Mouse (Mus musculus) heart, postnatal 0 days (tissue): ENCODE data around the gene Pmvk. TPM values are rescaled to one million over a fixed set of nuclear protein-coding genes. Genes with fewer than 3 reads are reported as not detected.

ENCODE experiments used
- ATAC-seq: fragments of 200-750 bp; cut with Nextera tagmentation; 2 replicates; pipeline ENCODE4 v1.8.0; 2017; ENCODE audit warnings: low read depth, moderate number of reproducible peaks, moderate library complexity; ENCODE audit not compliant: insufficient read depth
- DNase-seq: peaks from one replicate; pipeline ENCODE4 v3.0.0-alpha.2; 2016; ENCODE audit warnings: low spot score
- H3K27ac ChIP-seq: fragments of 300-500 bp; sonication (generic); 2 replicates; pipeline ENCODE4 v1.5.1; 2014; ENCODE audit warnings: low read depth, mild to moderate bottlenecking
- H3K27me3 ChIP-seq: fragments of 300-500 bp; sonication (generic); 2 replicates; pipeline ENCODE4 v1.6.1; 2014; ENCODE audit warnings: low read length, mixed read lengths; ENCODE audit not compliant: control insufficient read depth, insufficient read depth
- H3K36me3 ChIP-seq: fragments of 300-500 bp; sonication (generic); replicated peaks from 2 replicates; pipeline ENCODE4 v1.6.1; 2014; ENCODE audit warnings: low read length, mixed read lengths; ENCODE audit not compliant: control insufficient read depth, insufficient read depth
- H3K4me1 ChIP-seq: fragments of 300-500 bp; sonication (generic); 2 replicates; pipeline ENCODE4 v1.6.1; 2014; ENCODE audit warnings: antibody characterized with exemption; ENCODE audit not compliant: control insufficient read depth, insufficient read depth
- H3K4me2 ChIP-seq: fragments of 300-500 bp; sonication (generic); 2 replicates; pipeline ENCODE4 v1.6.1; 2014; ENCODE audit warnings: low read depth, mild to moderate bottlenecking, low read length, moderate library complexity
- H3K4me3 ChIP-seq: fragments of 300-500 bp; sonication (generic); 2 replicates; pipeline ENCODE4 v1.5.1; 2014; ENCODE audit warnings: low read depth, low read length
- H3K9ac ChIP-seq: fragments of 300-500 bp; sonication (generic); replicated peaks from 2 replicates; pipeline ENCODE4 v1.6.1; 2014; ENCODE audit warnings: low read depth, low read length, mixed read lengths
- H3K9me3 ChIP-seq: fragments of 300-500 bp; sonication (generic); replicated peaks from 2 replicates; pipeline ENCODE4 v1.6.1; 2016; ENCODE audit warnings: low read length; ENCODE audit not compliant: control insufficient read depth
- CTCF ChIP-seq: IDR thresholded peaks from 2 replicates; pipeline ENCODE4 v1.5.1; 2016; ENCODE audit warnings: antibody characterized with exemption, control low read depth, low read depth
- EP300 ChIP-seq: IDR thresholded peaks from 2 replicates; pipeline ENCODE4 v1.6.1; 2016; ENCODE audit warnings: antibody characterized with exemption, low read depth
- WGBS: fragments of 180-500 bp; shearing (Covaris S2); extraction: QIAGEN DNeasy Blood & Tissue Kit; methylation state at CpG from one replicate; pipeline ENCODE4 v1.1.7; 2014; 5-methylcytosine and 5-hydroxymethylcytosine counted together
- polyA plus RNA-seq: library from polyadenylated mRNA; unstranded; fragments of >200 nt; fragmentation: Nextera tagmentation; extraction: Ambion mirVana; gene quantifications from 2 replicates; pipeline ENCODE4 v1.2.1, GENCODE M21; 2015
- total RNA-seq: library from RNA; depleted of rRNA; stranded (reverse); fragments of >200 nt; gene quantifications from 2 replicates; pipeline ENCODE4 v1.2.3, GENCODE M21; 2014; ENCODE audit warnings: low replicate concordance

Gene Pmvk
- total and polyA plus RNA-seq, 2 experiments from 2014 or later = 26.2 to 50.7 TPM

DNA sequence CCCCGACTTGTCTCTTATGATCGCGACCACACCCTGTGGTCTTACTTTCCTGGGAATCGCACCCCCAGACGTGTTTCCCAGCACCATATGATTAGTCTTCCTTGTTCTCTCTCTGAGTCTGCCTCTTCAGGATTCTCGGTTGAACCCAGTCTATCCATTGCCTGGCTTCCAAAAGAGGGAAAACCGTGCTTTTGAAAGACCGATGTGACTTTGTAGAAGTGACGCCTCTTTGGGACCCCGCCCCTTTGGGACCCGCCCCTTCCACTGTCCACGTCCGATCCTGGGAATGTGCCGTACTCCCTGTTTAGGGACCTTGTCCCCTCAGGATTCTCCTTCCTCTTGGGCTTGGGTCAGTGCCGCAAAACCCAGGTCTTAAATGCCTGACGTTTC is 35.5 kb upstream of the Pmvk start:
- TF ChIP-seq EP300 = no peak
- no peak for TF ChIP-seq CTCF
- ATAC-seq = peak; percentile 30; the same call in 1 of the 2 replicates
- WGBS = 0% methylated on average over 16 of the region's 16 CpGs

DNA sequence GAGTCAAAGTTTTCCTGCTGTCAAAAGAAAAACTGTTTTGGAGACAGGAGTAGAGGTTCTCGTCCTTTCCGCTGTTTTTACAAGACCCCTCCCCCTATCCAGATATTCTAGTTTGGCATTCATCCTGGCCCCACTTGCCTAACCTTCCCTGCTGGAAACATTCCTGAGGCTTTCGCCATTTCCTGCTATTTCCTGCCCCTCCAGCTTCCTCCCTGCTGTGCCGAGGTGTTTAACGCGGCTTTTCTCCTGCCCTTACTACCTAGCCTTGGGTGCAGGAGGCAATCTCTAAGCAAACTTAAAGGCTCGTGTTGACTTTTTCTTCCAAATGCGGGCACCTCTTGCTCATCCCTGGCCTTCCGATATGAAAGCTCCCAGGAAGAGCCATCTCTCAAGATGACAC is 34.8 kb upstream of the Pmvk start:
- WGBS = 1% methylated on average over 9 of the region's 9 CpGs
- no peak for TF ChIP-seq CTCF
- peak; percentile 53; the same call in 1 of the 2 replicates for TF ChIP-seq EP300
- Histone ChIP-seq H3K4me2 (peak overlapping the region; percentile 85), H3K4me3 (peak overlapping the region; percentile 80), H3K36me3 (peaks cover 26% of the 10 kb centered on the region), H3K27ac (peak overlapping the region; percentile 98), H3K9me3 (no peaks in the 10 kb centered on the region), H3K27me3 (no peaks in the 10 kb centered on the region), H3K9ac (peak overlapping the region; percentile 75), H3K4me1 (peaks cover 12% of the 10 kb centered on the region; the same call in 1 of the 2 replicates)
- no peak for ATAC-seq
- peak; percentile 88 for DNase-seq

More for the DNA sequence above, 35.5 kb upstream of the Pmvk start:
- Histone ChIP-seq H3K4me3 (peak overlapping the region; percentile 80), H3K9me3 (no peaks in the 10 kb centered on the region), H3K9ac (peak overlapping the region; percentile 75), H3K27ac (peak overlapping the region; percentile 98), H3K4me2 (peak overlapping the region; percentile 85), H3K36me3 (peaks cover 26% of the 10 kb centered on the region), H3K27me3 (no peaks in the 10 kb centered on the region), H3K4me1 (peaks cover 12% of the 10 kb centered on the region; the same call in 1 of the 2 replicates)
- peak; percentile 82 for DNase-seq

DNA sequence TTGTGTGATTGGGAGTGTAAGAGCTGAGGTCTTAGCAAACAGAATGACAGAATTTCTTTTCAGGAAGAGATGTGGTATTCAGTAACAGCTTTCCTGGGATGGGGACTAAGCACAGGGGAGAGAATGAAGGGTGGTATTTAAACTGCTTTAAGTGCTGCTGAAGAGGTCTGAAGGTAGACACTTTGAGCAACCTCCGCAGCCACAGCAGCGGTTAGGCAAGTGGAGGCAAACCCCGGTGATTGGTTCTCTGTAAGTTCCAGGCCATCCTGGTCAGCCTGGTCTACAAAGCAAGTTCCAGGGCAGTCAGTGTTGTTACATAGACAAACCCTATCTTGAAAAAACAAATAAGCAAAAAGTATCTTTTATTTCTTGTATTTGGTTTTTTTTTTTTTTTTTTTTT is 34.4 kb upstream of the Pmvk start:
- peak overlapping the region; percentile 80 for H3K4me3 ChIP-seq
- H3K9me3 ChIP-seq = no peaks in the 10 kb centered on the region
- WGBS = 4% methylated on average over 3 of the region's 3 CpGs
- peak overlapping the region; percentile 75 for H3K9ac ChIP-seq
- H3K4me2 ChIP-seq = peak overlapping the region; percentile 85
- DNase-seq (no peak), ATAC-seq (no peak)
- peaks cover 12% of the 10 kb centered on the region; the same call in 1 of the 2 replicates for H3K4me1 ChIP-seq
- peaks cover 26% of the 10 kb centered on the region for H3K36me3 ChIP-seq
- no peaks in the 10 kb centered on the region for H3K27me3 ChIP-seq
- H3K27ac ChIP-seq = peak overlapping the region; percentile 98
- no peak for TF ChIP-seq CTCF
- no peak for TF ChIP-seq EP300

DNA sequence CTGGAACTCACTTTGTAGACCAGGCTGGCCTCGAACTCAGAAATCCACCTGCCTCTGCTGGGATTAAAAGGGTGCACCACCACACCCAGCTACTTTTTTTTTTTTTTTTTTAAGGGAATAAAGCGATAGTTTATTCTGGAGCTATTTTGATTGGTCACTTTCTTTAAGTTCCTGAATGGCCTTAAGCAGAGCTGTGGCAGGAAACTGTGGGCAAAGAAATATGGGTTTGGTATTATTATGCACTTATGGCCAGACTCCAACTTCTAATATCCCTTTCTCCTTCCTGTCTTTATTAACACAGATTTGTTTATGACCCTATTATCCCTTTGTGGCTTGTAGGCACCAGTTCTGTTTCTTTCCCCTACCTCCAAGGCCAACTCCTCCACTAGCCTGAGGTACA is 33.9 kb upstream of the Pmvk start:
- Histone ChIP-seq H3K27me3 (no peaks in the 10 kb centered on the region), H3K9ac (0 out of 2 replicates have a peak overlapping the region, but pooled peaks have one; percentile 2), H3K4me2 (peak overlapping the region; percentile 85), H3K9me3 (no peaks in the 10 kb centered on the region), H3K27ac (peak overlapping the region; percentile 98), H3K4me1 (peaks cover 12% of the 10 kb centered on the region; the same call in 1 of the 2 replicates), H3K36me3 (peaks cover 27% of the 10 kb centered on the region), H3K4me3 (peak overlapping the region; percentile 6; the same call in 1 of the 2 replicates)
- WGBS = 39% methylated on average over 2 of the region's 2 CpGs
- DNase-seq (no peak), ATAC-seq (no peak)
- TF ChIP-seq EP300 (no peak), CTCF (no peak)

DNA sequence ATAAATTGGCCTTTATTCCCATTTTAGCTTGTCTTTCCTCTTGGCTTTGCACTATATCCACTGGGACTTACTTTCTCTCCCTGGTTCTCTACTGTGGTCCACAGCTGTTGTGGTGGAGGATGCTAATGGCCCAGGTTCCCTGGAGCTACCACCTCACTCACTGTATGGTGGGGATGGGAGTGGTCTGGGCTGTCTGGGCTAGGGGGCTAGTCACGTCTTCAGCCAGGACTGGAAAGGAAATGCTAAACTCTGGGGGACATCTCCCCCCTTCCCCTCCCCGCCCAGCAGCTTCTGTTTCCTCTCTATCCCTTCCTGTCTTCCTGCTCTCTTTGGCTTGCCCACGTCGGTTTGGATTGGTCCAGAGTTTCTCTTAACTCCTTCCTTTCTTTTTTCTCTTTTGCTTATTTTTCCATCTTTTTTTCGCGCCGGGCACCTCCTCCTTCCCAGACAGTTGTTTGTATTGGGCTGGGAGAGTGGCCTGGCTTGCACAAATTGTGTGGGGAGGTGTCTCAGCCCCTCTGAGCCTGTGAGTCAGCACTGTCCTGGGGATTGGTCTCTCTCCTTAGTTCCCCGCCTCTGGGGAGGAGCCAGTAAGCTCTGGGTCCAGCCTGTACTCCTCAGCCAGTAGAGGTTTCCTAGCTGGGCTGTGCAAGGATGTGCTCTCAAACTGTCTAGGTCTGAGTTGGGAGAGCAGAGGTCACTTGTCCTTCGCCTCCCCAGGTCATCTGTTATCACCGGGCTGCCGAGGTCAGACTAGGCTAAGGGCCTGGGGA is 33.2 kb upstream of the Pmvk start:
- peak overlapping the region; percentile 98 for H3K27ac ChIP-seq
- peak; percentile 88 for DNase-seq
- peak; percentile 65 for ATAC-seq
- 13% methylated on average over 11 of the region's 11 CpGs for WGBS
- H3K4me3 ChIP-seq = peak overlapping the region; percentile 47
- H3K4me1 ChIP-seq = peaks cover 12% of the 10 kb centered on the region; the same call in 1 of the 2 replicates
- H3K9ac ChIP-seq = peak overlapping the region; percentile 61
- peaks cover 27% of the 10 kb centered on the region for H3K36me3 ChIP-seq
- H3K27me3 ChIP-seq = no peaks in the 10 kb centered on the region
- H3K4me2 ChIP-seq = peak overlapping the region; percentile 85
- TF ChIP-seq CTCF (no peak), EP300 (no peak)
- H3K9me3 ChIP-seq = no peaks in the 10 kb centered on the region
